Mouse (Mus musculus) kidney, embryonic 15.5 days (tissue): ENCODE results near the gene Slc35e3. TPM values are rescaled to one million over a fixed set of nuclear protein-coding genes. Genes with fewer than 3 reads are reported as not detected.
A peak's percentile ranks its signal among the peaks of the same experiment; 100 is the strongest.
"Not testable (repeated sequence)": the region's sequence is repeated elsewhere in the genome, so short reads cannot be mapped to it uniquely, and the experiment has no call there.

Source experiments
- ATAC-seq: fragments of 200-750 bp; cut with Nextera tagmentation; replicated peaks from 2 replicates; pipeline ENCODE4 v1.8.0; 2017; ENCODE audit warnings: moderate TSS enrichment; ENCODE audit not compliant: low FRiP score
- H3K27ac ChIP-seq: fragments of 300-500 bp; sonication (generic); 2 replicates; pipeline ENCODE4 v1.5.1; 2015; ENCODE audit warnings: mild to moderate bottlenecking, inconsistent platforms
- H3K27me3 ChIP-seq: fragments of 300-500 bp; sonication (generic); 2 replicates; pipeline ENCODE4 v1.6.1; 2015; ENCODE audit warnings: inconsistent platforms
- H3K36me3 ChIP-seq: fragments of 300-500 bp; sonication (generic); 2 replicates; pipeline ENCODE4 v1.6.1; 2015; ENCODE audit warnings: inconsistent platforms
- H3K4me1 ChIP-seq: fragments of 300-500 bp; sonication (generic); 2 replicates; pipeline ENCODE4 v1.6.1; 2015; ENCODE audit warnings: inconsistent platforms
- H3K4me2 ChIP-seq: fragments of 300-500 bp; sonication (generic); 2 replicates; pipeline ENCODE4 v1.6.1; 2015; ENCODE audit warnings: moderate library complexity, mild to moderate bottlenecking, inconsistent platforms
- H3K4me3 ChIP-seq: fragments of 300-500 bp; sonication (generic); replicated peaks from 2 replicates; pipeline ENCODE4 v1.5.1; 2015; ENCODE audit warnings: mild to moderate bottlenecking, inconsistent platforms
- H3K9ac ChIP-seq: fragments of 300-500 bp; sonication (generic); 2 replicates; pipeline ENCODE4 v1.6.1; 2015; ENCODE audit warnings: mild to moderate bottlenecking, inconsistent platforms
- H3K9me3 ChIP-seq: fragments of 300-500 bp; sonication (generic); replicated peaks from 2 replicates; pipeline ENCODE4 v1.6.1; 2016; ENCODE audit warnings: inconsistent platforms
- WGBS: fragments of 180-500 bp; shearing (Covaris S2); methylation state at CpG from one replicate; pipeline ENCODE4 v1.1.7; 2015; ENCODE audit warnings: mixed read lengths; 5-methylcytosine and 5-hydroxymethylcytosine counted together
- polyA plus RNA-seq: library from polyadenylated mRNA; unstranded; fragments of >200 nt; fragmentation: Nextera tagmentation; extraction: Ambion mirVana; gene quantifications from 2 replicates; pipeline ENCODE4 v1.2.1, GENCODE M21; 2015

Gene Slc35e3
- polyA plus RNA-seq, 1 experiment from 2014 or later, result 14.8 TPM

DNA sequence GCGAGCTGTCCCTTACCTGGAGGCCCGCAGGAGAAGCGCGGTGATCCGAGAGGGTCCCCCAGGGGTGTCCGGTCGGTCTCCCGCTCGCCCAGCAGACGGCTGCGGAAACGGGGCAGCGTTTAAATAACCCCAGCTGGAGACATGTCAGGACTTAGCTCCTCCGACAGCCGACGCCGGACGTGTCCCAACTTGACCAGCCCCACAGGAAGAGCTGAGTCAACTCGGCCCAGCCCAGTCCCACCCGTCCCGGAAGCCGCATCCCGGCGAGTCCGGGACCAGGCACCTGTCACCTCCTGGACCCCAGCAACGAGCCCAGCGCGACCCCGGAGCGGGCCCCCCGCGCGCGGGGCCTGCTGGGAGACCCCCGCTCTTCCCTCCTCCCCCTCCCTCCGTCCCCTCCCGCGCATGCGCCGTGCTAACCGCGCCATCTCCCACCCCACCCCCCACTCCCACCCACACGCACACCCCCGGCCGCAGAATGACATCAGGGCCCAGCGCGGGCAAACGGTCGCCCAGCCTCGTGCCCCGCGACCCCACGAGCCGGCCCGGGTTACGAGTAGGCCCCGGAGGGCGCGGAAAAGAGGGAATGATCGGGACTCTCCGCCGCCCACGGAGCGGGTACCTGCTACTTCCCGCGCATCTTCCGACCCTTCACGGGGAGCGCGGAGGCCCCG is 36.1 kb downstream of the Slc35e3 start:
- Histone ChIP-seq H3K9me3 (no peaks in the 10 kb centered on the region), H3K27me3 (no peaks in the 10 kb centered on the region), H3K9ac (peak overlapping the region; percentile 100), H3K4me3 (peak overlapping the region; percentile 96), H3K4me2 (peak overlapping the region; percentile 72), H3K27ac (peak overlapping the region; percentile 98), H3K36me3 (peaks cover 33% of the 10 kb centered on the region), H3K4me1 (peaks cover 15% of the 10 kb centered on the region)
- peak; percentile 89 for ATAC-seq
- WGBS, result under 1% methylated on average over 62 of the region's 71 CpGs

- Histone ChIP-seq H3K9me3 (no peaks in the 10 kb centered on the region), H3K27me3 (no peaks in the 10 kb centered on the region), H3K27ac (peak overlapping the region; percentile 98), H3K4me2 (peak overlapping the region; percentile 72), H3K36me3 (peaks cover 40% of the 10 kb centered on the region), H3K4me3 (peak overlapping the region; percentile 96), H3K9ac (peak overlapping the region; percentile 100), H3K4me1 (peaks cover 15% of the 10 kb centered on the region)
- no peak for ATAC-seq
- WGBS, result 45% methylated on average over 12 of the region's 12 CpGs
Measured at GRCm38 (mm10) chr10:117709326-117709830, 36.8 kb downstream of the Slc35e3 start.

DNA sequence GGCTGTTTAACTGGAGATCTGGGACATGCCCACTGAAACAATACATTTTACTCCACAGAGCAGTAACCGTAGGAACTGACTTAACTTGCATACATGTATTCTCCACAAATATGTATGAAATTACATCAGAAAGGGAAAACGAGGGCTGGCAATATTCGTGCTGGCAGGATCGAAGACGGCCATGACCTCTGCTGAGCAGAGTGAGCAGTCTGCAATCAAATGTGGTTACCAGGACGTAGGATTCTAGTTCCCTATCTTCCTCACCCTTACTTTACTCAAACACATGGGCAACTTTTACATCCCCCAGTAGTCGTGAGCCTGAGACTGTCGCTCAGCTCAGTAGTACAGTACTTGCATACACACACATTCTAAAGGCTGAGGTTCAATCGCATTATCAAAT is 37.3 kb downstream of the Slc35e3 start:
- no peaks in the 10 kb centered on the region for H3K9me3 ChIP-seq
- H3K9ac ChIP-seq, result no peak overlapping the region
- ATAC-seq, result no peak
- H3K4me1 ChIP-seq, result peaks cover 15% of the 10 kb centered on the region
- no peaks in the 10 kb centered on the region for H3K27me3 ChIP-seq
- peak overlapping the region; percentile 96 for H3K4me3 ChIP-seq
- 86% methylated on average over 9 of the region's 9 CpGs for WGBS
- peaks cover 45% of the 10 kb centered on the region for H3K36me3 ChIP-seq
- peak overlapping the region; percentile 72 for H3K4me2 ChIP-seq
- no peak overlapping the region for H3K27ac ChIP-seq

DNA sequence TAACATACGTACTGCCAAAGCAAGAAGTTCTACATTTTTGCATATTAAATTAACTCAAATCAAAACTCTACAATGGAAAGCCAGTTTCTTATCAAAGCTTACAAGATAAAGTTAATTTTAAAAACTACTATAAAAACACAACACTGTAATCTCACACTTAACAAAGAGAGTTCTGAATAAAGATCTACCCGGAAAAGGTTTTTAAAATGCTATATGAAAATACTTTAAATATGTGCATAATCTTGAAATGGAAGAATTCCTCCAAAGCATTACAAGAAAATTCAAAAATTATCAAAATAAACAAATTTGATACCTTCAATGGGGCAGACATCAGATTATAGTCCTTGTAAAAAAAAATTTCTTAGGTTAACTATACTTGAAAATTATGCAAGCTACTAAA is 37.8 kb downstream of the Slc35e3 start:
- Histone ChIP-seq H3K9ac (no peak overlapping the region), H3K27me3 (no peaks in the 10 kb centered on the region), H3K27ac (no peak overlapping the region), H3K4me2 (no peak overlapping the region), H3K9me3 (no peaks in the 10 kb centered on the region), H3K4me1 (peaks cover 15% of the 10 kb centered on the region), H3K36me3 (peaks cover 50% of the 10 kb centered on the region), H3K4me3 (no peak overlapping the region)
- ATAC-seq, result no peak
- 94% methylated on average over 2 of the region's 2 CpGs for WGBS

- H3K9ac ChIP-seq, result no peak overlapping the region
- no peaks in the 10 kb centered on the region for H3K27me3 ChIP-seq
- no peak overlapping the region for H3K27ac ChIP-seq
- WGBS, result 91% methylated on average over 2 of the region's 2 CpGs
- no peak for ATAC-seq
- peaks cover 15% of the 10 kb centered on the region for H3K4me1 ChIP-seq
- peaks cover 60% of the 10 kb centered on the region for H3K36me3 ChIP-seq
- H3K4me3 ChIP-seq, result no peak overlapping the region
- H3K4me2 ChIP-seq, result no peak overlapping the region
- no peaks in the 10 kb centered on the region for H3K9me3 ChIP-seq
Measured at GRCm38 (mm10) chr10:117707114-117707838, 38.9 kb downstream of the Slc35e3 start.

GRCm38 (mm10) chr10:117706440-117706839 is 39.7 kb downstream of the Slc35e3 start:
- peaks cover 67% of the 10 kb centered on the region for H3K36me3 ChIP-seq
- H3K4me3 ChIP-seq, result no peak overlapping the region
- H3K9me3 ChIP-seq, result no peaks in the 10 kb centered on the region
- no peak overlapping the region for H3K9ac ChIP-seq
- peaks cover 13% of the 10 kb centered on the region for H3K4me1 ChIP-seq
- ATAC-seq, result no peak
- WGBS, result 90% methylated on average over 6 of the region's 6 CpGs
- no peaks in the 10 kb centered on the region for H3K27me3 ChIP-seq
- H3K27ac ChIP-seq, result no peak overlapping the region
- no peak overlapping the region for H3K4me2 ChIP-seq

DNA sequence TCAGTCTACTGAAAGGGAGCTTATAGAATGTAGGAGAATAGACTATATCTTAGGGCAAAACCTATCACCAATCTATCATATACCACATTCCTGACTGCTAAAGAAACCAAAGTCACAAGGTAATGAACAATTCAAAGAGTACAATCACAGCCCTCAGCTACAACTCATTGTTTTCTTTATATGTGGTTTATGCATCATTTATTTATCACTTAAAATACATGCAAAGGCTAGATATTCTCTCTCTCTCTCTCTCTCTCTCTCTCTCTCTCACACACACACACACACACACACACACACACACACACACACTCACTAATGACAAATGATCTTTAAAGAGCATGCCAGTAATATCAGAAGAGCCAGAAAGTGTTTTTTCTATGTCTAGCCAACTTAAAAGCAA is 40.4 kb downstream of the Slc35e3 start:
- Histone ChIP-seq H3K9me3 (no peaks in the 10 kb centered on the region), H3K27ac (no peak overlapping the region), H3K27me3 (no peaks in the 10 kb centered on the region), H3K36me3 (peaks cover 72% of the 10 kb centered on the region), H3K4me3 (no peak overlapping the region), H3K9ac (no peak overlapping the region), H3K4me1 (peaks cover 10% of the 10 kb centered on the region), H3K4me2 (no peak overlapping the region)
- no peak for ATAC-seq

GRCm38 (mm10) chr10:117704964-117705335 is 41.2 kb downstream of the Slc35e3 start:
- H3K4me1 ChIP-seq, result peaks cover 10% of the 10 kb centered on the region
- peaks cover 81% of the 10 kb centered on the region for H3K36me3 ChIP-seq
- WGBS, result 95% methylated on average over 6 of the region's 6 CpGs
- H3K4me2 ChIP-seq, result no peak overlapping the region
- no peaks in the 10 kb centered on the region for H3K27me3 ChIP-seq
- no peak overlapping the region for H3K4me3 ChIP-seq
- no peak overlapping the region for H3K9ac ChIP-seq
- H3K27ac ChIP-seq, result no peak overlapping the region
- ATAC-seq, result no peak
- no peaks in the 10 kb centered on the region for H3K9me3 ChIP-seq

DNA sequence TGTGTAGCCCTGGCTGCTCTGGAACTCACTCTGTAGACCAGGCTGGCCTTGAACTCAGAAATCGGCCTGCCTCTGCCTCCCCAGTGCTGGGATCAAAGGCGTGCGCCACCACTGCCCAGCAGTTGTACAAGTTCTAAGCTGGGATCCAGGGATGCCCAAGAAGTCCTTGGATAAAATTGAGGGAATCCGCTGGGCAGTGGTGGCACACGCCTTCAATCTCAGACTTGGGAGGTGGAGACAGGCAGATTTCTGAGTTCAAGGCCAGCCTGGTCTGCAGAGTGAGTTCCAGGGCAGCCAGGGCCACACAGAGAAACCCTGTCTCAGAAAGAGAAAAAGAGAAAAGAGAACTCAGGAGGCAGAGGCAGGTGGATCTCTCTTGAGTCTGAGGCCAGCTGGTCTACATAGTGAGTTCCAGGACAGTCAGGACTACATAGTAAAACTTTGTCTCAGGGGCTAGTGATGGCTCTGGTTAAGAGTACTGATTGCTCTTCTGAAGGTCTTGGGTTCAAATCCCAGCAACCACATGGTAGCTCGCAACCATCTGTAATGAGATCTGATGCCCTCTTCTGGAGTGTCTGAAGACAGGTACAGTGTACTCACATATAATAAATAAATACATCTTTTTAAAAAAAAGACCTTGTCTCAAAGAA is 41.7 kb downstream of the Slc35e3 start:
- WGBS, result 97% methylated on average over 6 of the region's 6 CpGs
- H3K9ac ChIP-seq, H3K27me3 ChIP-seq, H3K27ac ChIP-seq, H3K9me3 ChIP-seq, ATAC-seq, H3K4me1 ChIP-seq, H3K4me3 ChIP-seq, H3K4me2 ChIP-seq: not testable (repeated sequence)
- peaks cover 86% of the 10 kb centered on the region for H3K36me3 ChIP-seq

DNA sequence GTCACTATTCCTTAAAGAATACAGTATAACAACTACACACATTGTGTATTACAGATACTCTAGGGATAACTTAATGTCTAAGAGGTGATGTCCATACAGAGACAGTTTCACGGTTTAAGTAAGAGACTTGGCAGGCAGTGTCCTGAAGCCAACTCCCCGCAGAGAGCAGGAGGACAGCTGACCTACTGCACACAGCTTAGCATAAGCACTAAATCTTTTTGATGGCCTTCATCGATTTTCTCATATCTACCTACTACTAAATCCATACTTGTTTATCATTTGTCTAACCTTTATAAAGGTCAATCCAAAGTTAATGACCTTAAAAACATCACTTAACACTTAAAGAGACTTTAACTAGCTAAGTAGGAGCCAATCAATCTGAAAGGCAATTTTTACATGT is 42.7 kb downstream of the Slc35e3 start:
- Histone ChIP-seq H3K36me3 (peaks cover 90% of the 10 kb centered on the region), H3K4me1 (no peaks in the 10 kb centered on the region), H3K4me3 (no peak overlapping the region), H3K27ac (no peak overlapping the region), H3K9ac (no peak overlapping the region), H3K4me2 (no peak overlapping the region), H3K27me3 (no peaks in the 10 kb centered on the region), H3K9me3 (no peaks in the 10 kb centered on the region)
- no peak for ATAC-seq
- 76% methylated on average over 3 of the region's 3 CpGs for WGBS

GRCm38 (mm10) chr10:117702024-117702833 is 43.9 kb downstream of the Slc35e3 start:
- H3K27me3 ChIP-seq, result no peaks in the 10 kb centered on the region
- no peak overlapping the region for H3K4me2 ChIP-seq
- no peak for ATAC-seq
- peaks cover 94% of the 10 kb centered on the region for H3K36me3 ChIP-seq
- H3K4me3 ChIP-seq, result no peak overlapping the region
- no peak overlapping the region for H3K9ac ChIP-seq
- no peaks in the 10 kb centered on the region for H3K4me1 ChIP-seq
- WGBS, result 97% methylated on average over 6 of the region's 6 CpGs
- no peaks in the 10 kb centered on the region for H3K9me3 ChIP-seq
- no peak overlapping the region for H3K27ac ChIP-seq
